In the genomic region with DNA sequence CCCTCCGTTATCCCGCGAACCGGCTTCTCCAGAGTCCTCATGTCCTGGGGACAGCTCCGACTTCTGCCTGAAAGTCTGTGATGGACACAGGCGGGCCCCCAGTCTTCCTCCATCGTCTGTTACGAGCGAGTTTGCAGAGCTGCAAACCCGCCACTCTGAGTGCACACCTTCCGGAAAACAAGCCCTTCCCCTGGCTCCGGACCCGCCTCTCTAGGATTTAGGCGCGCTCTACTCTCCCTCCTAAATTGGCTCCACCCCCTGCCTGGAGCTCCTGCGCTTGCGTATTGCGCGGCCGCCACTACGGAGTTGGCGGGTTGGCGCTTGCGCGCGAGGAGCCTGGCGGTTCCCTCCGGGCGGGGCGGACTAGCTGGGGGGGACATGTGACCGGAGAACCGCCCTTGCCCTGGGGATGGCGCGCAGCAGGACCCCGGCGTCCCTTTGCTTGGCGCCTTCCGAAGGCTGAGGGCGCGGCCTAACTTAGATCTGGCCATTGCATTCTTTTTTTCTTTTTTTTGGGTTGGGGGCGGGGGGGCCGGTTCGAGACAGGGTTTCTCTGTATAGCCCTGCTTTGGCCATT, we compare ENCODE assay signal across 8 mouse cellular contexts. TPM values are rescaled to one million over a fixed set of nuclear protein-coding genes. Genes with fewer than 3 reads are reported as not detected.
DNase-seq lines count a peak whose midpoint lies in the region; ATAC-seq lines count a peak whose summit lies in the region.

No protein-coding gene starts in this region.

- no peaks in the 10 kb centered on the region for H3K27me3 ChIP-seq in intestine, embryonic 15.5 days (replicated peaks)

- peak; percentile 93 for ATAC-seq in intestine, embryonic 15.5 days

- peak overlapping the region; percentile 73 for H3K4me3 ChIP-seq in intestine, embryonic 15.5 days (replicated peaks)

- H3K9ac ChIP-seq in intestine, embryonic 15.5 days = peak overlapping the region; percentile 57

- WGBS in intestine, embryonic 15.5 days = under 1% methylated on average over 43 of the region's 43 CpGs

- H3K4me1 ChIP-seq in intestine, embryonic 15.5 days (replicated peaks) = peaks cover 10% of the 10 kb centered on the region

- peaks cover 12% of the 10 kb centered on the region for H3K36me3 ChIP-seq in intestine, embryonic 15.5 days

- peak; percentile 93 to 95 for DNase-seq in urinary bladder, adult 18-20 months (ENCODE audit: low spot score in 2 of 2)
- DNase-seq in urinary bladder, adult 2 months (ENCODE audit: low spot score) = no peak
- peak; percentile 97 for DNase-seq in embryo, embryonic 9.5 days (ENCODE audit: extremely low spot score)
- DNase-seq in gastrocnemius, postnatal 4 days (ENCODE audit: low spot score in 2 of 2) = peak; percentile 91 to 97
- DNase-seq in left cerebral cortex, postnatal 25 days (ENCODE audit: low spot score in 2 of 2) = peak; percentile 90 to 97
- DNase-seq in mesoderm, embryonic 11.5 days (ENCODE audit: low read depth, low spot score) = peak; percentile 98
- peak; percentile 96 for DNase-seq in right cerebral cortex, postnatal 25 days

- H3K4me2 ChIP-seq in intestine, embryonic 15.5 days (replicated peaks) = peak overlapping the region; percentile 55

- peak overlapping the region; percentile 85 for H3K27ac ChIP-seq in intestine, embryonic 15.5 days

- H3K9me3 ChIP-seq in intestine, embryonic 15.5 days = no peaks in the 10 kb centered on the region

- intact Hi-C loops in left cerebral cortex, postnatal 25 days (cut with DNase I) = loop anchor here (1.0 kb wide), 1 partner anchor 18 kb away; no protein-coding TSS in a partner anchor

RNA-seq across cellular contexts. Expression of a gene that starts 0.4 kb away (rescaled TPM):
- 5.2 and 5.6 TPM in 2 replicates for polyA plus RNA-seq in urinary bladder, adult 2 months (2012; rRNA removed)
- total RNA-seq in gastrocnemius, postnatal 4 days (2021) = 10 to 100 TPM in 1 of 2 experiments, 1 to 10 TPM in 1; 9.9 to 10.5 TPM
- 53.9 and 58.7 TPM in 2 replicates for polyA plus RNA-seq in intestine, embryonic 15.5 days (2015; fragmentation: Nextera tagmentation; extraction: Ambion mirVana)
- under 1 TPM; 0.78 to 0.89 TPM for total RNA-seq in left cerebral cortex, postnatal 25 days (2021)

RNA-seq across cellular contexts. Expression of a gene that starts 17.9 kb away (rescaled TPM):
- polyA plus RNA-seq in urinary bladder, adult 2 months (2012; rRNA removed) = 5.8 and 7.4 TPM in 2 replicates
- total RNA-seq in gastrocnemius, postnatal 4 days (2021) = 10 to 100 TPM in 1 of 2 experiments, 1 to 10 TPM in 1; 9.6 to 10.1 TPM
- 14.7 and 18.1 TPM in 2 replicates for polyA plus RNA-seq in intestine, embryonic 15.5 days (2015; fragmentation: Nextera tagmentation; extraction: Ambion mirVana)
- 10 to 100 TPM; 11.1 to 11.3 TPM for total RNA-seq in left cerebral cortex, postnatal 25 days (2021)

Comparison
In these comparisons a context has a peak if more than half of its experiments do, and no peak if none do; other contexts are left out.
1. RNA of a gene that starts 0.4 kb away (total RNA-seq): 9.9 to 10.5 TPM in gastrocnemius, postnatal 4 days; 0.78 to 0.89 TPM in left cerebral cortex, postnatal 25 days; every median in the first group is over 4 times any median in the second.